Mouse (Mus musculus) B cell, adult 2 months (primary cell): Measurements from ENCODE around the gene Mslnl.

ENCODE experiments used
- DNase-seq, 2 experiments: peaks; one replicate each; pipeline ENCODE4 v3.0.0; 2022

Gene Mslnl

GRCm38 (mm10) chr17:25748238-25748637, 12.4 kb downstream of the Mslnl start:
- DNase-seq = no peak

GRCm38 (mm10) chr17:25749314-25749713, 13.5 kb downstream of the Mslnl start:
- DNase-seq = no peak

- DNase-seq = no peak
Observed at GRCm38 (mm10) chr17:25751446-25751845, 15.6 kb downstream of the Mslnl start.

GRCm38 (mm10) chr17:25754241-25754640, 18.4 kb downstream of the Mslnl start, which contains the start of gene Msln:
TSS of gene Msln (minus strand) at chr17:25754378.
- no peak for DNase-seq

- DNase-seq = no peak
Observed at GRCm38 (mm10) chr17:25755086-25755485, 19.2 kb downstream of the Mslnl start.

- DNase-seq = no peak
Observed at GRCm38 (mm10) chr17:25755627-25756377, 20.0 kb downstream of the Mslnl start.

GRCm38 (mm10) chr17:25756378-25757242, 20.8 kb downstream of the Mslnl start:
- no peak for DNase-seq

GRCm38 (mm10) chr17:25757691-25758090, 21.8 kb downstream of the Mslnl start:
- DNase-seq = no peak

GRCm38 (mm10) chr17:25760148-25760547, 24.3 kb downstream of the Mslnl start:
- no peak for DNase-seq

- DNase-seq = no peak
Observed at GRCm38 (mm10) chr17:25761561-25761970, 25.7 kb downstream of the Mslnl start.

- no peak for DNase-seq
Observed at GRCm38 (mm10) chr17:25762591-25762990, 26.7 kb downstream of the Mslnl start.

- no peak for DNase-seq
Observed at GRCm38 (mm10) chr17:25765886-25766285, 30.0 kb downstream of the Mslnl start.

GRCm38 (mm10) chr17:25769331-25769730, 33.5 kb downstream of the Mslnl start:
- no peak for DNase-seq

- DNase-seq = peak; percentile 97
Observed at GRCm38 (mm10) chr17:25773549-25774120, 37.8 kb downstream of the Mslnl start, which contains the start of gene Narfl. TSS of gene Narfl (plus strand) at chr17:25773776.

- DNase-seq = no peak
Observed at GRCm38 (mm10) chr17:25775318-25776062, 39.6 kb downstream of the Mslnl start.

GRCm38 (mm10) chr17:25777948-25778347, 42.1 kb downstream of the Mslnl start:
- no peak for DNase-seq

GRCm38 (mm10) chr17:25781339-25781738, 45.5 kb downstream of the Mslnl start:
- no peak for DNase-seq

- no peak for DNase-seq
Observed at GRCm38 (mm10) chr17:25783086-25783485, 47.2 kb downstream of the Mslnl start.

GRCm38 (mm10) chr17:25783861-25784574, 48.2 kb downstream of the Mslnl start:
- no peak for DNase-seq

GRCm38 (mm10) chr17:25785281-25785745, 49.5 kb downstream of the Mslnl start, which contains the start of gene Haghl:
TSS of gene Haghl (minus strand) at chr17:25785673.
- peak; percentile 93 to 94 for DNase-seq

- DNase-seq = no peak
Observed at GRCm38 (mm10) chr17:25786280-25786679, 50.4 kb downstream of the Mslnl start, which contains the start of gene Ccdc78. TSS of gene Ccdc78 (plus strand) at chr17:25786580.
